Comparison of ENCODE assay signal across 8 mouse cellular contexts in genomic region chr1:191989994-191990393, GRCm38 (mm10). TPM values are rescaled to one million over a fixed set of nuclear protein-coding genes. Genes with fewer than 3 reads are reported as not detected.
DNase-seq lines count a peak whose midpoint lies in the region; ATAC-seq and TF ChIP-seq lines count a peak whose summit lies in the region.

No protein-coding gene starts in this region.

- H3K27me3 ChIP-seq in megakaryocyte, embryonic 14.5 days (replicated peaks): peaks cover 13% of the 10 kb centered on the region

- ATAC-seq in common myeloid progenitor, adult 5-6 weeks (replicated peaks; ENCODE audit: low read depth, poor library complexity, severe bottlenecking): peak; percentile 100

- H3K36me3 ChIP-seq in megakaryocyte, embryonic 14.5 days (replicated peaks; ENCODE audit: low read length): peaks cover 17% of the 10 kb centered on the region

- peak overlapping the region; percentile 87 for H3K4me3 ChIP-seq in gastrocnemius, adult 2 months
- peak overlapping the region; percentile 95 for H3K4me3 ChIP-seq in megakaryocyte, embryonic 14.5 days (replicated peaks)

- DNase-seq in ZHBTc4 (ENCODE audit: low read depth, low spot score): peak; percentile 95
- DNase-seq in gastrocnemius, adult 2 months: peak; percentile 97
- peak; percentile 46 for DNase-seq in hindlimb bud, embryonic 11.5 days (ENCODE audit: extremely low spot score, low read depth, low spot score)
- DNase-seq in left cerebral cortex, adult 8-10 months (ENCODE audit: low spot score in 2 of 2): peak; percentile 86 to 97
- DNase-seq in right cerebral cortex, postnatal 10 days (ENCODE audit: low spot score in 2 of 2): peak; percentile 98
- peak; percentile 92 for DNase-seq in urinary bladder, postnatal 25 days (ENCODE audit: low spot score)

- intact Hi-C loops in gastrocnemius, adult 2 months (cut with DNase I): no loop called here

- no peaks in the 10 kb centered on the region for H3K9me3 ChIP-seq in megakaryocyte, embryonic 14.5 days

- H3K27ac ChIP-seq in gastrocnemius, adult 2 months: peak overlapping the region; percentile 91

- H3K4me1 ChIP-seq in megakaryocyte, embryonic 14.5 days: peaks cover 37% of the 10 kb centered on the region

- no peak for TF ChIP-seq CTCF in gastrocnemius, adult 2 months (IDR thresholded peaks at IDR 0.05)

RNA-seq across cellular contexts. Expression of gene Rd3, which starts 12.8 kb away (rescaled TPM):
- total RNA-seq in common myeloid progenitor, adult 5-6 weeks (2017): not detected in 2 replicates
- total RNA-seq in gastrocnemius, adult 2 months (2021): under 1 TPM in 1 of 2 experiments, not detected in 1; 0.08 TPM
- total RNA-seq in left cerebral cortex, adult 8-10 months (2022): under 1 TPM; 0.09 to 0.42 (median 0.27) TPM
- polyA plus RNA-seq in megakaryocyte, embryonic 14.5 days (2012; ENCODE audit: insufficient read depth, low replicate concordance): 0.88 and 1.3 TPM in 2 replicates

Comparison
In these comparisons a context has a peak if more than half of its experiments do, and no peak if none do; other contexts are left out.
1. Peak in every context shown above with its lines: DNase-seq, ATAC-seq, H3K4me3 ChIP-seq and H3K27ac ChIP-seq.
2. DNase-seq: peak in every context shown above with its lines; median percentile 98 in right cerebral cortex, postnatal 10 days; 97 in gastrocnemius, adult 2 months; 95 in ZHBTc4; 92 in urinary bladder, postnatal 25 days; 92 in left cerebral cortex, adult 8-10 months; 46 in hindlimb bud, embryonic 11.5 days.